Mouse (Mus musculus) retina, postnatal 7 days (tissue): ENCODE data around the gene Mif.
"Not testable (repeated sequence)": the region's sequence is repeated elsewhere in the genome, so short reads cannot be mapped to it uniquely, and the experiment has no call there.

ENCODE experiments used
- DNase-seq: peaks from one replicate; pipeline ENCODE4 v3.0.0-alpha.2; 2012; ENCODE audit warnings: low read depth, low spot score

Gene Mif

GRCm38 (mm10) chr10:75872915-75873542, 13.0 kb upstream of the Mif start:
- peak; percentile 53 for DNase-seq

- no peak for DNase-seq
Observed at GRCm38 (mm10) chr10:75872025-75872914, 12.2 kb upstream of the Mif start.

- DNase-seq, result no peak
Observed at GRCm38 (mm10) chr10:75861587-75861986, 1.5 kb upstream of the Mif start.

GRCm38 (mm10) chr10:75860746-75861145, 706 bp upstream of the Mif start:
- DNase-seq, result no peak

- no peak for DNase-seq
Observed at GRCm38 (mm10) chr10:75859107-75859746, 813 bp downstream of the Mif start.

GRCm38 (mm10) chr10:75857598-75857997, 2.4 kb downstream of the Mif start:
- DNase-seq, result no peak

GRCm38 (mm10) chr10:75856976-75857375, 3.1 kb downstream of the Mif start:
- no peak for DNase-seq

- DNase-seq, result no peak
Observed at GRCm38 (mm10) chr10:75856155-75856907, 3.7 kb downstream of the Mif start.

- DNase-seq, result no peak
Observed at GRCm38 (mm10) chr10:75855416-75855981, 4.5 kb downstream of the Mif start.

- DNase-seq, result no peak
Observed at GRCm38 (mm10) chr10:75854791-75855190, 5.2 kb downstream of the Mif start.

GRCm38 (mm10) chr10:75854096-75854495, 5.9 kb downstream of the Mif start:
- DNase-seq, result no peak

GRCm38 (mm10) chr10:75853452-75853851, 6.6 kb downstream of the Mif start:
- DNase-seq, result peak; percentile 76

GRCm38 (mm10) chr10:75852539-75853125, 7.4 kb downstream of the Mif start:
- DNase-seq, result no peak

- DNase-seq, result no peak
Observed at GRCm38 (mm10) chr10:75851681-75852080, 8.4 kb downstream of the Mif start.

- no peak for DNase-seq
Observed at GRCm38 (mm10) chr10:75851076-75851475, 9.0 kb downstream of the Mif start.

- DNase-seq, result no peak
Observed at GRCm38 (mm10) chr10:75848382-75848781, 11.7 kb downstream of the Mif start.

GRCm38 (mm10) chr10:75845306-75845930, 14.6 kb downstream of the Mif start:
- DNase-seq, result no peak

GRCm38 (mm10) chr10:75844800-75845199, 15.2 kb downstream of the Mif start:
- no peak for DNase-seq

GRCm38 (mm10) chr10:75843898-75844297, 16.1 kb downstream of the Mif start:
- not testable (repeated sequence) for DNase-seq

GRCm38 (mm10) chr10:75839092-75839491, 20.9 kb downstream of the Mif start:
- DNase-seq, result no peak
